ENCODE assay signal across 18 mouse cellular contexts in the genomic region with DNA sequence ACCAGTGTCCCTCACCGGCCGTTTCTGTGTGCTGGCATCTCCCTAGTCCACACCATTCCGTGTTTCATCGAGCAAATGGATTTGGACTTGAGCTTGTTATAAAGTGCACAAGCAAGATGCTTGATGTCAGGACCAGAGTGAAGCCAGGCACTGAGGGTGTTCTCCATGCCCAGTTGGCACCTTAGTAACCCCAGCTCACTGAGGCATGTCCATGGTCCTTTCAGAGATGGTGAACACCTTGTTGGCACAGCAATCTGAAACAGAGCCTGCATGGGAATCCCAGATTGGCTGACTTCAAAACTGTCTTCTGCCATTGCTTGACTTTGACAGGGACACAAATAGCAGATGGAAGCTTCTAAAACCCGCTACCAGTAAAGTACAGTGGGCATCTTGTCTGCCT.
DNase-seq lines count a peak whose midpoint lies in the region; ATAC-seq and TF ChIP-seq lines count a peak whose summit lies in the region.
"Had no signal": no experiment of that assay in that cellular context is flagged by ENCODE, and none has a peak within 500 bp of the region (broad histone marks: within the 10 kb centered on the region; RNA-seq: fewer than 3 reads in every experiment).

No protein-coding gene starts in this region.

- H3K9ac ChIP-seq in neural tube, embryonic 13.5 days, result no peak overlapping the region
- no peak overlapping the region for H3K9ac ChIP-seq in hindbrain, postnatal 0 days (replicated peaks; ENCODE audit: low read length)
- H3K9ac ChIP-seq: liver, postnatal 0 days; midbrain, embryonic 12.5 days had no signal

- H3K4me2 ChIP-seq in neural tube, embryonic 13.5 days, result no peak overlapping the region
- no peak overlapping the region for H3K4me2 ChIP-seq in hindbrain, postnatal 0 days (ENCODE audit: low read depth, low read length)
- H3K4me2 ChIP-seq: midbrain, embryonic 12.5 days had no signal

- peak overlapping the region; percentile 67 for H3K27ac ChIP-seq in cerebellum, adult 2 months (ENCODE audit: insufficient read depth, low read length)
- H3K27ac ChIP-seq in neural tube, embryonic 13.5 days (replicated peaks), result peak overlapping the region; percentile 77
- peak overlapping the region; percentile 77 for H3K27ac ChIP-seq in hindbrain, postnatal 0 days
- peak overlapping the region; percentile 51; the same call in 1 of the 2 replicates for H3K27ac ChIP-seq in olfactory bulb, adult 2 months (ENCODE audit: insufficient read depth, low read depth, low read length)
- H3K27ac ChIP-seq: midbrain, embryonic 12.5 days had no signal

- TF ChIP-seq CTCF in cerebellum, adult 2 months (IDR thresholded peaks at IDR 0.05; ENCODE audit: borderline replicate concordance, insufficient read depth, low read depth, low read length), result no peak
- TF ChIP-seq CTCF in hindbrain, postnatal 0 days (IDR thresholded peaks at IDR 0.05; ENCODE audit: low read depth), result no peak
- TF ChIP-seq CTCF in olfactory bulb, adult 2 months (IDR thresholded peaks at IDR 0.05; ENCODE audit: insufficient read depth, low read depth, low read length), result no peak

- peak in 1 of 2 experiments; percentile 49 for DNase-seq in cerebellum, adult 2 months
- DNase-seq in cerebellum, postnatal 4 days (ENCODE audit: low spot score in 2 of 2), result no peak
- no peak for DNase-seq in neural tube, embryonic 10.5 days (ENCODE audit: extremely low spot score, low spot score)
- DNase-seq in hindbrain, postnatal 0 days (ENCODE audit: low spot score), result no peak
- DNase-seq in urinary bladder, postnatal 10 days (ENCODE audit: low spot score), result no peak
- no peak for DNase-seq in spleen, adult 12 weeks (ENCODE audit: low spot score)
- DNase-seq: adrenal gland, adult 2 months; gastrocnemius, postnatal 10 days; heart, adult 18-20 months; kidney, adult 18-20 months; kidney, postnatal 14 days; layer of hippocampus, adult 9-11 months; liver; lung, postnatal 36 days had no signal

- no peaks in the 10 kb centered on the region for H3K36me3 ChIP-seq in neural tube, embryonic 13.5 days
- no peaks in the 10 kb centered on the region for H3K36me3 ChIP-seq in hindbrain, postnatal 0 days (ENCODE audit: insufficient read depth, low read length)
- H3K36me3 ChIP-seq: midbrain, embryonic 12.5 days had no signal

- H3K4me3 ChIP-seq in cerebellum, adult 2 months (replicated peaks; ENCODE audit: insufficient read depth, low read depth, low read length), result no peak overlapping the region
- H3K4me3 ChIP-seq in neural tube, embryonic 13.5 days, result no peak overlapping the region
- H3K4me3 ChIP-seq in hindbrain, postnatal 0 days (ENCODE audit: low read length), result no peak overlapping the region
- no peak overlapping the region for H3K4me3 ChIP-seq in olfactory bulb, adult 2 months (ENCODE audit: insufficient read depth, low read depth, low read length)
- H3K4me3 ChIP-seq: midbrain, embryonic 12.5 days had no signal

- no peaks in the 10 kb centered on the region for H3K9me3 ChIP-seq in neural tube, embryonic 13.5 days
- no peaks in the 10 kb centered on the region for H3K9me3 ChIP-seq in hindbrain, postnatal 0 days (ENCODE audit: low read length)
- H3K9me3 ChIP-seq: midbrain, embryonic 12.5 days had no signal

- TF ChIP-seq POLR2A in cerebellum, adult 2 months (IDR thresholded peaks at IDR 0.05; ENCODE audit: borderline replicate concordance, insufficient read depth, low read length), result no peak
- no peak for TF ChIP-seq POLR2A in olfactory bulb, adult 2 months (IDR thresholded peaks at IDR 0.05; ENCODE audit: insufficient read depth, low read depth, low read length)

- no peak for ATAC-seq in neural tube, embryonic 13.5 days (ENCODE audit: low read depth)
- ATAC-seq in hindbrain, postnatal 0 days, result no peak

- peaks cover 58% of the 10 kb centered on the region for H3K4me1 ChIP-seq in cerebellum, adult 2 months (ENCODE audit: control insufficient read depth, insufficient read depth, low read length)
- peaks cover 44% of the 10 kb centered on the region for H3K4me1 ChIP-seq in neural tube, embryonic 13.5 days (replicated peaks)
- H3K4me1 ChIP-seq in hindbrain, postnatal 0 days (ENCODE audit: insufficient read depth, low read length), result peaks cover 32% of the 10 kb centered on the region
- peaks cover 49% of the 10 kb centered on the region for H3K4me1 ChIP-seq in olfactory bulb, adult 2 months (ENCODE audit: control insufficient read depth, insufficient read depth, low read length)

- 33% methylated on average over 5 of the region's 5 CpGs for WGBS in cerebellum, adult 2 months
- WGBS in neural tube, embryonic 13.5 days, result 85% methylated on average over 5 of the region's 5 CpGs
- 69% methylated on average over 5 of the region's 5 CpGs for WGBS in hindbrain, postnatal 0 days
- 90% methylated on average over 5 of the region's 5 CpGs for WGBS in olfactory bulb, adult 2 months

- no peaks in the 10 kb centered on the region for H3K27me3 ChIP-seq in cerebellum, adult 2 months (ENCODE audit: control insufficient read depth, insufficient read depth, low read length)
- H3K27me3 ChIP-seq in neural tube, embryonic 13.5 days, result no peaks in the 10 kb centered on the region
- no peaks in the 10 kb centered on the region; the same call in 1 of the 2 replicates for H3K27me3 ChIP-seq in hindbrain, postnatal 0 days (ENCODE audit: insufficient read depth, low read length)
- H3K27me3 ChIP-seq: midbrain, embryonic 12.5 days had no signal
